Mouse (Mus musculus) adrenal gland, adult (tissue): ENCODE measurements around the gene Frmd7.
A peak's percentile ranks its signal among the peaks of the same experiment; 100 is the strongest.

Experiments used
- DNase-seq, 2 experiments: peaks; one replicate each; pipeline ENCODE4 v3.0.0; 2022 to 2023; ENCODE audit warnings: low spot score in 1 of 2; ENCODE audit not compliant: inconsistent age in 2 of 2

Frmd7 gene

DNA sequence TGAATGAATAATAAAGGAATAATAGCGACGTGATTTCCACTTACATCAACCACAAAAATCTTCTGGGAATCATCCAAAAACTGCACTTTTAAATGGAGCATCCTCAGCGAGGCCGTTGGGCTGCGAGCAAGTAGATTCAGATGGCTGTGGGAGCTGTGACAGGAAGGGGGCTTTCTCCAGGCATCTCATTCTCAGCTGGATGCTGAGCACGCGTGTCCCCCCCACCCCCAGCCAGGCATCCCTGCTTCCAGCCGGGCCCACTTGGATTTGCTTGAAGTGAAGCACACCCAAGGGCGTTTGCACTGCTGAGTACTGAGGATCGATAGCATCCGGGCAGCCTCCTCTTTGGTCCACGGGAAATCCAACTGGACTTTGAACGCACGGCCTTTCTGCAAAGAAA is at the start of gene Frmd7:
Gene Frmd7, minus strand, starts transcription at position 101 of the 400 bp plus-strand sequence.
- DNase-seq, result no peak

DNA sequence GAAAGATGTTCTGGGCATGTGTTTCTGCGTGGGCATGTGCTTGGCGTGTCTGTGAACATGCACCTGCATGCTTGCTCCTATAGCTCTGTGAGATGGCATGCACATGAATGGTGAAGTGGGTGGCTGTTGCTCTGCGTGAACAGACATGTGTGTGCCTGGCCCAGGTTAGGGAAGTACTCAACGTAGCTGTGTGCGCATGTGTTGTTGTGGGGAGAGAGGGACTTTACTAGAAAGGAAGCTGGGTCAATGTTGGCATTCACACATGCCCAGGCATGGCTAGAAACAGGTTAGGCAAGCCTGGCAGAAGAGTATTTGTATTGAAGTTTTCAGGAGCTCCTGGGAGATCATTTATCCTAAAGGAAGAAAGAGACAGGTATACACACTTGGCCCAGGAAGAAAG is 48.8 kb upstream of the Frmd7 start:
- no peak for DNase-seq

DNA sequence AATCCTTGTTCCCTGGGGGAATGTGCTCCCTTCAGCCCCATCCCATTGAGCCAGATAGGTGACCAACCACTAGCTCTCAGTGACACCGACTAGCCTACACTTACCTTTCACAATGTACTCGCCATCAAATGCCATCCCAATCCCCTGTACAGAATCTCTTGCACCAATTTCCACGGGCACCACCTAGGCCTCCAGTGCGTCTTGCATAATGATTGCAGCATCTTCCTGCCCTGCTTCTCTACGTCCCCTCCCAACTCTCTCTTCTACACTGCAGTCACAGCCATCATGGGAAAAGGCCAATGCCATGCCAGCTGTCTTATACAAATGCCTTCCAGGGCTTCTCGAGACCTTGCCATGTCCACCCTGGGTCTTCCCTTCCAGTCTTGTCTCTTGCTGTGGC is 47.4 kb upstream of the Frmd7 start:
- DNase-seq, result no peak

DNA sequence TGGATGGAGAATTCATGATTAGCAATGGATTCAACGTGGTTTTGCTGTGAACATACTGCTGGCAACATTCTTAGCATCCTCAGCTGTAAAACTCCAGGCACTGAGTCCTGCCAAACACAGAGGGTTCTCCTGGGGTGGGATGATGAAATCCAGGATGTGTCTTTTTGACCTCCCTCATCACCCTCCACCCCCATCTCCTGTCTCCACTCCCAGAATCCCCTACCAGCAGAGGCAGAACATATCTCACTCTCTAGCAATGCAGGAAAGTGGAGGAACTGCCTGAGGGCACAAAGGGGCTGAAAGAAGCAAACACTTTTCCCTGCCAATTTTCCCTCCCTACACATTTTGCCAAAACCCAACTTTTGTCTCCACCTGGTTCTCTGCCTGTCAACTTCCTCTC is 46.1 kb upstream of the Frmd7 start:
- DNase-seq, result no peak

DNA sequence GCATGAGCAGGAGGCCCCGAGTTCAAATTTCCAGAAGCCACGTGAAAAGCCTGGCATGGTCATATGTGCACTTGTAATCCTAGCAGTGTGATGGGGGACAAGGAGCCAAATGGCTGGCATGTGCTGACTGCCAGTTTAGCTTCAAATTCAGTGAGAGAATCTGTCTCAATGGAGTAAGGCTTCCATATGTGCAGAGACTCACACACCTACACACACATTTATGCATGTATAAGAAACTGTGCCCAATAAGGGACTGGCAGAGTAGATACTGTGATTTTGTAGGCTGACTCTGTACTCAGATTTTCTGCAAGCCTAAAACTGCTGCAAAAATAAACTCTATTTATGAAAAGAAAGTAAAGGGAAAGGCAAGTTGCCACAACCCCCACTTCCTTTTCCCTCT is 35.9 kb upstream of the Frmd7 start:
- no peak for DNase-seq

DNA sequence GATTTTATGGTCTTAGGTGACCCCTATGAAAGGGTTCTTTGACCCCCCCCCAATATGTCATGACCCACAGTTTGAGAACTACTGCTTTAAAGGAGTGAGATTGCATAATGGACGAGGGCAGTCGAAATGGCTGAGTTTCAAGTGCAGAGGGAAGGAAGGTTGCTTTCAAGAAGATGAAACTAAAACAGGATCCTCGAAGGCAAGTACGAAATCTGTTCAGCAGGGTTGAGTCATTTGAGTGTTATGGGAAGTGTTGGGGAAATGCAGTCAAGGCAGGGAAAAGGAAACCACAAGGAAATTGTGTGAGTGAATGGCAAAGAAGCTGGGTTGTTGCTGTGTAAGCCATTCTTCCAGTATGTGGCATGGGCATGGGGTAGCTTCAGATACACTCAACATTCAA is 29.6 kb upstream of the Frmd7 start:
- DNase-seq, result no peak

DNA sequence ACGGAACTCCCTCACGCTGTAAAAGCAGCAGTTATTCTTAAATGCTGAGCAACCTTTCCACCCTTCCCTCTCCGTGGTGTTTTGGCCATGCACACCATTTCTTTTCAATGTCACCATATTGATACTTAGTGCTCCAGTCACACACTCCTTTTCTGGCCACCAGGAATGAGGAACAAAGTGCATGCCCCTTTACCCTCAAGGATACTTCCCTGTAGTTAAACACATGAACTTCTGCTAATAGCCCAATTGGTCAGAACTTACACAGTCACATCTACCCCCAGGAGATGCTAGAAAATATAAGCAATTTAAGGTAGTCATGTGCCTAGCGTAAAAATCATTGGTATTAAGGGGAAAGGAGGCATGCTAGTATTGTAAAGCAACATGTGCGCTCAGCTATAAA is 27.4 kb upstream of the Frmd7 start:
- DNase-seq, result no peak

DNA sequence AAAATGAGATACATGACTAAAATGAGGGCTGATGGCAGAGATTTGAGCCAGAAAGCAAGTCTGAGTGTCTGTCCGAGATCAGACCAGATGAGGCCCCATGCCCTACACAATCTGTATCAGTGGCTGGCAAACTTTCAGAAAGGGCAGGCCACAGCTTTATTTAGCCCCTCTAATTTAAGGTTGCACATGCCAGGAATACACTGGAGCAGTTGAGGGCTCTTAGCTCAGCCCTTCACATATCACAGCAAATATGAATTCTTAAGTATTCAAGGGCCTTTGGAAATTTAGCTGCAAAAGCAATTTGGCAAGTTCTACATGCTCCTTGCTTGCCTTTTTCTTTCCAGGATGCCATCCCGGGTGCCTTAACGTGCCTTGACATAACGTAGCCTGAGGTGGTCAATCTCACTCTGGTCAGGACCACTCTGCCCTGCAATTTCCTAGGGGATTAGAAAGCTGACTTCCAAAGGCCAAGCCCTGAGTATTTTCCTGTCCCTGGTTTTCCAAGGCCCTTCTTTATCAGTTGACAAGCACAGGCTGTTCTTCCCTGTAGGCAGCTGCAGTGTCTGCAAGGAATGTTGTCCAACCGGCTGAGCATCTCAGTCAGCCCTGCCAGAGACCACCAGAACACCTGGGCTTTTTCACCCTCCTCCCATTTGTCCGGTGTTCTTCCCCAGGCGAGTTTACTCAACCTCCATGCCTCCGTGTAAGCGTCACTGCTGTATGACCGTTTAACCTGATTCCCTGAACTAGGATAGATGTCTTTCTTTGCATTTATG is 25.8 kb upstream of the Frmd7 start:
- peak in 1 of 2 experiments; percentile 22 for DNase-seq

DNA sequence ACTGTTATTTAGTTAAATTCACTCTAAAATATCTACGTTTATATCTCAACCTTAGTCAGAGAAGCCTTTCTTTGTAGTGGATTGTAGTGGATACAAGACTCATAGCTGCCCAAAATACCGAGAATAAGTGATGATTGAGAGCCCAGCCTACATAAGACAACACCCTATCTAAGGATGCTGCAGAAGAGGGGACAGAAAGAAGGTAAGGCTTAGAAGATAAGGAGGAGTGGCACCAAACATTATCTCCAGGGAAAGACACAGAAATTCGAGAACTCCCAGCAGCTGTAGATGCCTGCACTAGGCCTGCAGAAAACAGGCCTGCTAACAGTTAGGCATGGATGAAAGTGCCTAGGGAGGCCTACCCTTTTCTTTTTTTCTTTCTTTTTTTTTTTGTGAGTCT is 22.6 kb upstream of the Frmd7 start:
- DNase-seq, result no peak

DNA sequence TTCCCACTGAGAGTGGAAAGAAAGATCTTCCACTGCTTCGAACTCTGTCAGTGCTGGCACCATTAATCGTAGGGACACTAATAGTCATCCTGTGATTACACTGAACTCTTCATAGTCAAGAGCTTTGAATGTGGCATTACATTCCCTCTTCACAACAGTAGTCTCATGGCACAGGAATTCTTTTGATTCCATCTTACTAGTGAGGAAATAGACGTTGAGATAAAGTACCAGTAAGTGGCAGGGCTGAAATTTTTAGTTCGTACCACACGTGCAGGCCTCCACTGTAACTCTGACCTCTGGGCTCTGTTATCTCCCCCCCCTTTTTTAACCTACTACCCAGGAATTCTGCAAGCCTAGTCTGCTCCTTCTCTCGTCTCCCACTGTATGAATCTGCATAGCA is 20.4 kb upstream of the Frmd7 start:
- no peak for DNase-seq

DNA sequence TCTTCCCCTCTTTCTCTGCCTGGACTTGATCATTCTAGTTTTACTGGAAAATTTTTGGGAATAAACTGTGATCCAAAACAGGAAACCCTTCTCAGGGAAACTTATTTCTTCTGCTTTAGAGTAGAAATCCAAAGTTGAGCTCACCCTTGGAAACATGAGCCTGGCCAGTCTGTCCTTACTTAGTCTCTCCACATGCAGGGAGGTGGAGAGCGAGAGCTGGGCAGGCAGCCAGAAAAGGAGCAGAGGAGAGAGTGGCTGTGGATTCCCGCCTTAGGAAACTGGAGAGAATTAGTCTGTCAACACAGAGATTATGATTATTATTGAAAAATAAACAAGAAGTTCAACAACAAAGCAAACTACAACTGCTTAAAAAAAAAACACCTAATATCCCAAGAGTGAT is 6.1 kb upstream of the Frmd7 start:
- DNase-seq, result peak; percentile 32 to 39

DNA sequence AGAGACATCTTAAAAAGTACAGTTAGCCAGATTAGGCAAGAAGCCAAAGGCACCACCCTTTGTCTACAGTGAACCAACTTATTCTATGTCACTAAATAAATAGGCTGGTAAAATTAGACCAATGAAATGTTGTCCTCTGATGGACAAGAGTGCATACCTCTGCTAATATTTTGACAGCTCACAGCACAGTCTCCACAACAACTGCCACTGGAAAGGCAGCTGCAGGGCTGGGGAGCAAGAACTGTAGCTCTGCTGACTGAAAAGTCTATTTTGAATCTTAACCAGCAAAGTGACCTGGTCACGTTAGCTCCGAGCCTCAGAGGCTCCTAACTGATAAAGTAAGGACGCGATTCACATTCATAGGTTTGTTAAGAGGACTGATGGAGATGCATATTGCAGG is 5.6 kb upstream of the Frmd7 start:
- DNase-seq, result no peak

DNA sequence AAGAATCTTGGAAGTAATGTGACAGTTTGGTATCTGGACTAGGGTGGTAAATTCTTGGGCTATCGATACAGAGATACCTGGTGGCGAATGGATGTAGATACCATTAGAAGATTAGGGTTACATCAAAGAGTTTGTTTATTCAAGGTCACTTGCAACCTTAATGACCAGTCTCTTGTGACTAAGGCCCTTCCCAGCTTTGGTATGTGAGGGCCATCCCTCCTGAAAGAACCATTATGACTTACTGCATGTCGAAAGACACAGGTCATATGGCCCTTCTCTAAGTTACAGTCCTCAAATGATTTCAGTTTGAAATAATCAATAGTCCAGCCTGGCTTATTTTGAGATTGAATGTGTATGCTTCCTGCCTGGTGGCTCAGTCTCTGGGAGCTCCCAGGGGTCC is 5.4 kb downstream of the Frmd7 start:
- no peak for DNase-seq

DNA sequence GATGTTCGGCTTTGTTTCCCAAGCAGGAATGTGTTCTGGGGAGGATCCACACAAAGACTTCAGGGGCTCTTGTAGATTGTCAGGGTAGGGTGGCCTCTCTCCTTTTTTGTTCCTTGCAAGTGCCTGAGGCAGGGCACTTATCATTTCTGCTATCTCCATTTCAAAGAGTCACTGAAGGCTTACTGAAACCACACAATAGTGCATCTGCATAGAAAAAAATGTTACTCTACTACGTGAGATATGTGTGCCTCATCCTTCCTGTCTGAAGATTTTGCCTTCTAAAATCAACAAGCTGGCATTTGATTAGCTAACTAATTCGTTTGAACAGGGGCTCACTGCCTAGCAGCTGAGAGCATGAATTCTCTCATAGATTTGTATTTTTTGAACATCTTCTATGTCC is 12.2 kb downstream of the Frmd7 start:
- no peak for DNase-seq

DNA sequence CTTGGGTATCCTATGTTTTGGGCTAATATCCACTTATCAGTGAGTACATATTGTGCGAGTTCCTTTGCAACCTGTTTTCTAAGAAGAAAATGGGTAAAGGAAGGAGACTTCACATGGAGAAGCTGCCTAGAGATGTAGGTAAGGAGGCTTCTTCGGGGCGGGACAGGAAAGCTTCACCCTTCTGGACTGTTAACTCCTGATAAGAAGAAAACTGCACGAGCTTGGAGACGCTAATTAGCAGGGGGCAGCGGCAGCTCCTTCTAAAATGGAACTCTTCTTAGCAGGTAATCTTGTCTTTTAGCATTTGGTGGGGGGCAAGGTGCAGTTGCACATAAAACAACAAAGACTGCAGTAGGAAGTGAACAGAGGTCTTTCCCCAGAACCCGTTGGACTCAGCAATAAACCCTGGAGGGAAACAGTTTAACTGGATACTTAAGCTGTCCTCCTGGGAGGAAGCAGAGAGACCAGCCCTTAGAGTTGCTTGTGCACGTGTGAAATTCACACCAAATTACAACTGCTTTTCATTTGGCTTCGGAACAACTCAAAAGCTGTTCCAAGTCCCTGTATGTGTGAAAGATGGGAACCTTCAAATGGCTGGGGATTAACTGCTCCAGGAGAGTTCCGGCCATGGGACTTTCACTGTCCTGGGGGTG is 15.5 kb downstream of the Frmd7 start:
- DNase-seq, result no peak

DNA sequence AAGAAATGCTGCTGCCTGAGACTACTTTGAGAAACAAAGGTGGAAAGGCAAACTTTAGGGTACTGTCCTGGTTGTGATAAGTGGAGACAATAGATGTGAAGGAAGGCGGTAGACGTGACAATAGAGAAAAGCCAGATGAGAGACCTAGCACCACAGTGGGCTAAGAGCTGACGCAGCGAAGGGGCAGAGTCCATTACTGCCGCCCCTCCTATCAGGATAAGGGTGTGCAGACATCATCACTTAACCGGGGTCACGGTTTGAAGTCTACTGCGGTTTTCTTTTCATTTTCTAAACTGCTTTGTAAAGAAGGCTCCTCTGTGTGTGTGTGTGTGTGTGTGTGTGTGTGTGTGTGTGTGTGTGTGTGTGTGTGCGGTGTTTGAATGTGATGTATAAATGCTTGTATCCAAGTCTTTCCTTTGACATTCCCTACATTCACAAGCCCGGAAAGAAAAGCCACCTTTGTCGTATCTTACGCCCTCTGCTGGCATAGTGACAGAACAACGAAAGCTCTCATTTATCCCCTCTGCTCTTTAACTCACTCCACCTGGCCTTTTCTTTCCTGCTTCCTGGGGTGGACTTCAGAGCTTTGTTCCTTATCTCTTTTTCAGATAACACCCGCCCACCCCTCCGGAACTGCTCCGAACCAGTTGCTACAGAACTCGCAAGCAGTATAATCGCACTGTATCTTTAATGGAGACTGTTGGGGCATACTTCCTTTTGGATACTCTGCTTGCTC is 17.7 kb downstream of the Frmd7 start:
- DNase-seq, result peak; percentile 8 to 53

DNA sequence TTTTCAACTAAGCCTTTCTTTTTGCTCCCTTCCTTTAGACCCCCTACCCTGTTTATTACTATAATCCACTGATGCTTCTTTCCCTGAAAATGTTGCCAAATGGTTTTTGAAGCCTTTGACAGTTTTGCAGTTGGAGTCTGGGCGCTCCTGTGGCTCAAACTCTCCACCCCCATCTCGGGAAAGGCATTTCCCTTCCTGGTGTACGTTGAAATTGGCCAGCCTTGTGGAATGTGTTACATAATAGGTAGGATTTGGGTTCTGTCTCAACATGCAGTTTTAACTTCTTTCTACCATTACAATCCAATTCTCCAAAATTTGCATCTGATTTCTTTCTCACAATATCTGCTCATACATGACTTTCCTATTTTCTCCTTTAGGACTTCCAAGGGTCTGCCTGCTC is 23.8 kb downstream of the Frmd7 start:
- DNase-seq, result no peak

DNA sequence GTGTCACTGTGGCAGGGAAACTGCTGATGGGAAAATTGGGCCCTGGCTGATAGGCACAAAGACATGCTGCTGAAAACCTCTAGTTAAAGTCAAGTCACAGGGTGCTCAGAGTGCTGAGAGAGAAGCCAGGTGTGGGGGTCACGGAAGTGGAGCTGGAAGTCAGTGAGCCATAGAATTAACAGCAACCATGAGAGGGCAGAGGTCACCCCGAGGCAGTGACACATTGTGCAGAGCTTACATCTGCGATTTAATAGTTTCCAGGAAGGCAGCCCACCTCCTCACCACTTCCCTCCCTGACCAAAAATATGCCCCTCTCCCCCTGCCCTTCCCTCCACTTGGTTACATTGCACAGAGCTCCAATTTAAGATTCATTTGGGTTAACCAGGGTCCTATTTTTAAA is 25.1 kb downstream of the Frmd7 start:
- no peak for DNase-seq

DNA sequence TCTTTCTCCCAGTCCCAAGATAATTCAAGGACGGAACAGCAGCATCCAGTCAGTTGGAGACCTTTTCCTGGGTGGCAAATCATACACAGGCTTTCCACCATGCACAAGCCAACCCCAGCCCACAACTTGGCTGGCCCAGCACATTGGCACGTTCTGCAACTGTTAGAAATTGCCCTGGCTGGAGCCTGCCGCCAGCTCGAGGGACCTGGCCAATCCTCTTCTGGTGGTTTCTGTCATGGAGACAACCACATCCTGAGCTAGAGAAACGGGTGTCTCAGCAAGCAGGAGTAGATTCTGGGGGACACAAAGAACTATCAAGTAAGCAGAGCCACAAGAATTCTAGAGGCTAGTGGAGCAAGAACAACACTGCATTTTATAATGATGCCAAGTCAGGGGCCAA is 32.6 kb downstream of the Frmd7 start:
- DNase-seq, result no peak

DNA sequence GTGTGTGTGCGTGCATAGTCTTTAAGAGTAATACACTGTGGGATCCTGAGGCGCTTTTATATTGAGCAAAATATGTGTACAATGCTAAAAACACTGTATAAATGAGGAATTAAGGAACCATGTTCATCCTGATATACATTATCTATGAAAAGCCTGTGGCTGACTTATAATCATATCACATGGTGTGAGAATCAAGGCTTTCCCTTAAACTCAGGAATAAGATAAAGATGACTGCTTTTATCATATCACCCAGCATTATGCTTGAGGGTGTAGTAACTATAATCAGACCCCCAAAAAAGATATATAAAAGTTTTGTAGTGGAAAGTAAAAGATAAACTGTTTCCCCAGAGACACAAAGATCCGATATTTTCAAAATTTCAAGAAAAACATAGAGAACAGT is 39.0 kb downstream of the Frmd7 start:
- no peak for DNase-seq

DNA sequence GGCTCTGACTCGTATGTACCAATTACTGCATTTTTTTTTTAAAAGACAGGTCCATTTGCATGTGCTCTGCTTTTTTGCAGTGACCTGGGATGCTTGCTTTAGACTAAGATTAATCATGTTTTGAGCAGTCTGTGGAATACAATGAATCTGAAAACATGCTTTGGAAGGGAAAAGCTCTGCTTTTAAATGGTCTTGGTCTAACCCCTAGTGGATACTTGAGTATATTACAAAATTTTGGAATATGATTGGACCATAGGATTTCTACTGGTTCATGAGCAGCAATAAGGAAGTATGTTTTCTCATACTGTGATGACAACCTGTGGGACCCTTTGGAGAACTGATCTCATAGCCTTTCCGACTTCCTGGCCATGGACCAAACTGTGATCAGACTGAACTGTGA is 54.5 kb downstream of the Frmd7 start:
- no peak for DNase-seq
